Mouse (Mus musculus) heart, adult 9 months (tissue): Measurements from ENCODE around the gene F7.
"Not testable (repeated sequence)": the region's sequence is repeated elsewhere in the genome, so short reads cannot be mapped to it uniquely, and the experiment has no call there.

Source experiments
- DNase-seq, 2 experiments: peaks; one replicate each; pipeline ENCODE4 v3.0.0; 2022; ENCODE audit warnings: low spot score in 2 of 2

The F7 gene

GRCm38 (mm10) chr8:13028482-13028881 is 2.6 kb downstream of the F7 start:
- no peak for DNase-seq

GRCm38 (mm10) chr8:13036346-13036812 is 10.5 kb downstream of the F7 start:
- no peak for DNase-seq

GRCm38 (mm10) chr8:13037015-13037414 is 11.2 kb downstream of the F7 start, which contains the start of gene F10:
F10 (plus strand) TSS chr8:13037308.
- no peak for DNase-seq

- no peak for DNase-seq
These were observed 11.7 kb downstream of the F7 start for GRCm38 (mm10) chr8:13037569-13037968.

GRCm38 (mm10) chr8:13039054-13039453 is 13.2 kb downstream of the F7 start:
- no peak for DNase-seq

- DNase-seq: no peak
These were observed 15.6 kb downstream of the F7 start for GRCm38 (mm10) chr8:13041459-13041858.

- DNase-seq: no peak
These were observed 21.8 kb downstream of the F7 start for GRCm38 (mm10) chr8:13047652-13048051.

- no peak for DNase-seq
These were observed 24.7 kb downstream of the F7 start for GRCm38 (mm10) chr8:13050550-13050949.

- DNase-seq: no peak
These were observed 31.5 kb downstream of the F7 start for GRCm38 (mm10) chr8:13057351-13057750.

GRCm38 (mm10) chr8:13060441-13061150 is 34.8 kb downstream of the F7 start, which contains the start of gene Proz:
Proz (plus strand) TSS chr8:13060914.
- DNase-seq: no peak

- no peak for DNase-seq
These were observed 37.3 kb downstream of the F7 start for GRCm38 (mm10) chr8:13063112-13063511.

GRCm38 (mm10) chr8:13073255-13073654 is 47.4 kb downstream of the F7 start:
- DNase-seq: no peak

- no peak for DNase-seq
These were observed 49.2 kb downstream of the F7 start for GRCm38 (mm10) chr8:13075044-13075443.

- not testable (repeated sequence) for DNase-seq
These were observed 49.7 kb downstream of the F7 start for GRCm38 (mm10) chr8:13075579-13075978.

GRCm38 (mm10) chr8:13077542-13077941 is 51.7 kb downstream of the F7 start:
- DNase-seq: no peak
